Mouse (Mus musculus) CD4-positive naive resting alpha-beta T cell, adult 57 days (primary cell): Measurements from ENCODE around the gene Vamp3. TPM values are rescaled to one million over a fixed set of nuclear protein-coding genes. Genes with fewer than 3 reads are reported as not detected.

Experiments used
- total RNA-seq: library from RNA; stranded (reverse); gene quantifications from one replicate; pipeline ENCODE4 v1.2.4, GENCODE M21; 2023

The Vamp3 gene
- 83.5 TPM for total RNA-seq

GRCm38 (mm10) chr4:151057347-151058321, at the start of gene Vamp3:
TSS of gene Vamp3 (minus strand) at chr4:151057963.

GRCm38 (mm10) chr4:151089270-151089669, 31.5 kb upstream of the Vamp3 start, which contains the start of gene Gm13090:
TSS of gene Gm13090 (plus strand) at chr4:151089570.

GRCm38 (mm10) chr4:151044037-151044943, 13.5 kb downstream of the Vamp3 start, which contains the start of gene Per3:
TSS of gene Per3 (minus strand) at chr4:151044665.

Other genes starting within 250 kb of the Vamp3 start
- 33.5 TPM for gene Errfi1, start 204.0 kb downstream of the Vamp3 start, total RNA-seq
- 152 TPM for gene Park7, start 143.5 kb downstream of the Vamp3 start, total RNA-seq
- gene Tnfrsf9, start 143.4 kb downstream of the Vamp3 start, total RNA-seq: 6.5 TPM
- not detected for gene Uts2, start 60.9 kb downstream of the Vamp3 start, total RNA-seq
- 1.4 TPM for gene Per3, start 13.3 kb downstream of the Vamp3 start, total RNA-seq
- not detected for gene Gm13090, start 31.6 kb upstream of the Vamp3 start, total RNA-seq